18 mouse cellular contexts compared by ENCODE assay signal in genomic region chr5:34007392-34007941, GRCm38 (mm10).
"Had no signal": no experiment of that assay in that cellular context is flagged by ENCODE, and none has a peak within 500 bp of the region (broad histone marks: within the 10 kb centered on the region; RNA-seq: fewer than 3 reads in every experiment).

No protein-coding gene starts in this region.

- H3K9ac ChIP-seq: lung, embryonic 14.5 days; midbrain, embryonic 12.5 days; neural tube, embryonic 13.5 days; neural tube, embryonic 15.5 days had no signal

- H3K27me3 ChIP-seq: midbrain, embryonic 12.5 days; neural tube, embryonic 13.5 days; neural tube, embryonic 15.5 days had no signal

- H3K4me2 ChIP-seq: lung, embryonic 14.5 days; midbrain, embryonic 12.5 days; neural tube, embryonic 13.5 days; neural tube, embryonic 15.5 days had no signal

- DNase-seq: lung, adult 18-20 months; lung, embryonic 14.5 days; lung, postnatal 10 days; midbrain, embryonic 14.5 days; retina, postnatal 1 day; right cerebral cortex, adult 18-20 months; right cerebral cortex, postnatal 25 days; right cerebral cortex, postnatal 4 days; spleen, adult 18-20 months; thymus, adult 18-20 months; thymus, postnatal 14 days; thymus, postnatal 36 days had no signal

- ATAC-seq: midbrain, embryonic 16.5 days had no signal

- H3K36me3 ChIP-seq: midbrain, embryonic 10.5 days; midbrain, embryonic 12.5 days; neural tube, embryonic 15.5 days had no signal

- H3K4me1 ChIP-seq: midbrain, embryonic 10.5 days; midbrain, embryonic 12.5 days had no signal

- H3K4me3 ChIP-seq: midbrain, embryonic 10.5 days; midbrain, embryonic 12.5 days; myocyte; neural tube, embryonic 13.5 days; neural tube, embryonic 15.5 days had no signal

- H3K9me3 ChIP-seq: midbrain, embryonic 10.5 days; midbrain, embryonic 12.5 days; neural tube, embryonic 13.5 days; neural tube, embryonic 15.5 days had no signal

- H3K27ac ChIP-seq: midbrain, embryonic 10.5 days; midbrain, embryonic 12.5 days; neural tube, embryonic 13.5 days; neural tube, embryonic 15.5 days had no signal
